Mouse (Mus musculus) testis, adult 2 months (tissue): ENCODE results near the gene Acp2. TPM values are rescaled to one million over a fixed set of nuclear protein-coding genes. Genes with fewer than 3 reads are reported as not detected.
A peak's percentile ranks its signal among the peaks of the same experiment; 100 is the strongest.

Source experiments
- H3K27ac ChIP-seq: fragments of 200-500 bp; 2 replicates; pipeline ENCODE4 v1.5.1; 2012; ENCODE audit warnings: low read depth, low read length; ENCODE audit not compliant: control insufficient read depth, insufficient read depth
- H3K27me3 ChIP-seq: fragments of 200-500 bp; 2 replicates; pipeline ENCODE4 v1.6.1; 2012; ENCODE audit warnings: mild to moderate bottlenecking, low read length, moderate library complexity; ENCODE audit not compliant: control insufficient read depth, insufficient read depth
- H3K36me3 ChIP-seq: fragments of 200-500 bp; 2 replicates; pipeline ENCODE4 v1.6.1; 2012; ENCODE audit warnings: mild to moderate bottlenecking, low read length; ENCODE audit not compliant: control insufficient read depth, insufficient read depth
- H3K4me1 ChIP-seq: fragments of 200-500 bp; 2 replicates; pipeline ENCODE4 v1.6.1; 2012; ENCODE audit warnings: low read length; ENCODE audit not compliant: control insufficient read depth, insufficient read depth
- H3K4me3 ChIP-seq: fragments of 200-500 bp; 2 replicates; pipeline ENCODE4 v1.5.1; 2012; ENCODE audit warnings: low read depth, mild to moderate bottlenecking, low read length, moderate library complexity, mixed read lengths; ENCODE audit not compliant: control insufficient read depth
- CTCF ChIP-seq: fragments of 200-500 bp; IDR thresholded peaks from 2 replicates; pipeline ENCODE4 v1.5.1; 2012; ENCODE audit warnings: low read depth, mild to moderate bottlenecking, inconsistent platforms, low read length, moderate library complexity; ENCODE audit not compliant: control insufficient read depth, insufficient read depth, insufficient replicate concordance
- POLR2A ChIP-seq: fragments of 200-500 bp; IDR thresholded peaks from 2 replicates; pipeline ENCODE4 v1.6.1; 2012; ENCODE audit warnings: low read depth, mild to moderate bottlenecking, inconsistent platforms, low read length, moderate library complexity; ENCODE audit not compliant: control insufficient read depth
- polyA plus RNA-seq: library from polyadenylated mRNA; depleted of rRNA; stranded (reverse); fragments of >200 nt; gene quantifications from 2 replicates; pipeline ENCODE4 v1.2.3, GENCODE M21; 2012; rRNA removed

The Acp2 gene
- 11.9 and 12.0 TPM in 2 replicates for polyA plus RNA-seq

DNA sequence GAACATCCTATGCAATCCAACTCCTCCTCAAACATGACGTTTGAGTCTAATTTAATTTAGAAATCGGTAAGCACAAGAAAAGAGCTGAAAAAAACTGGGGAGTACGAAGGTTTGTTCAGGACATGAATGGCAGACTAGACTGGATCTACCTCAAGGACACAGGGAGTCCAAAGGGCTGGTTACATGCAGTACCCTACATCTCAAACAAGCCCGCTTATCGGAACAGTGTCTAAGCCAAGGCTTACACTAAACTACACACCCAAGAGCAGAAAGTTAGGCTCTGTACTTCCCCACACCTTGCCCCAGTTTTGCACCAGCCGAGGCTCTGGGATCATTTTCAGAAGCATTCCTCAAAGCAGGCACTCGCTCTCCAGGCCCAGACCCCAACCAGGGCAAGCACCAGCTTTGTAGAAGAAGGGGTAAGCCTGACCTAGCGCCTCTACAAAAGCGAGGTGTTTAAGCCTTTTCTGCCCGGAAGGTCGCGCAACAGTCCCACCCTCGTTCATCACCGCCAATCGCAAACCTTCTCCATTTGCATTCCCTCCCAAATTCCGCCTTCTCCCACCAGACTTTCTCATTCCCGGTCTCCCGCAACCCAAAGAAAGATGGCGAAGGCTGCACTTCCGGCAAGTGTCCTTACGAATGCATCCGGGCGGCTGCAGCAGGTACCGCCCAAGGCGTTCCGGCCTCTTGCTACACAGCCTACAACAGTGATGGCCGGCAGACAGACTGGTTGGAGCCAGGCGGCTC, at the start of gene Acp2, which contains the start of gene Nr1h3:
Gene Acp2, plus strand, starts transcription at position 664 of the 750 bp plus-strand sequence.
Gene Nr1h3, minus strand, starts transcription at position 613 of the 750 bp plus-strand sequence.
- no peaks in the 10 kb centered on the region; the same call in 1 of the 2 replicates for H3K36me3 ChIP-seq
- peak within 1 kb of the TSS; percentile 97 for H3K4me3 ChIP-seq
- peaks cover 6% of the 10 kb centered on the region for H3K4me1 ChIP-seq
- TF ChIP-seq CTCF: no peak
- TF ChIP-seq POLR2A: peak; percentile 74
- H3K27me3 ChIP-seq: no peaks in the 10 kb centered on the region
- peak within 1 kb of the TSS; percentile 86 for H3K27ac ChIP-seq

- H3K4me3 ChIP-seq: no peak overlapping the region
- H3K27ac ChIP-seq: no peak overlapping the region
- no peaks in the 10 kb centered on the region for H3K4me1 ChIP-seq
- TF ChIP-seq POLR2A: no peak
- TF ChIP-seq CTCF: no peak
- no peaks in the 10 kb centered on the region for H3K27me3 ChIP-seq
- H3K36me3 ChIP-seq: peaks cover 1% of the 10 kb centered on the region; the same call in 1 of the 2 replicates
Measured at GRCm38 (mm10) chr2:91152885-91153377, 49.8 kb upstream of the Acp2 start.

DNA sequence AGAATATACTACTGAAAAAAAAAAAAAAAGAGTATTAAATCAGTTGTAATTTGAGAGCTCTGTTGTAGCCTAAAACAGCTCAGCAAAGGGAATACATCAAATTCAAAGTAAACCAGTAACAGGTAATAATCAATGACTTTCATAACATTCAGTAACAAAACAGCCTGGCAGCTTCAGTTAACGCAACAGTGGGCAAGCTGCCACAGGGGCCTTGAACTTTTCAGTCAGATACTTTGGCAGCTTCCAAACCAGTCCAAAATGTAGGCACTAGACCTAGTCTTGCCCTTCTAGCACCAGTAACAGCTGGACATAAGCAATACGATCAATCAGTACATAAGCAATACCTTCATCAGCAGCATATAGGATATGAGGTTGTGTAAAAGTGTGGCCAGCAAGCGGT, 48.6 kb upstream of the Acp2 start:
- Histone ChIP-seq H3K36me3 (peaks cover 1% of the 10 kb centered on the region; the same call in 1 of the 2 replicates), H3K4me3 (no peak overlapping the region), H3K4me1 (no peaks in the 10 kb centered on the region), H3K27me3 (no peaks in the 10 kb centered on the region), H3K27ac (no peak overlapping the region)
- TF ChIP-seq CTCF (no peak), POLR2A (no peak)

DNA sequence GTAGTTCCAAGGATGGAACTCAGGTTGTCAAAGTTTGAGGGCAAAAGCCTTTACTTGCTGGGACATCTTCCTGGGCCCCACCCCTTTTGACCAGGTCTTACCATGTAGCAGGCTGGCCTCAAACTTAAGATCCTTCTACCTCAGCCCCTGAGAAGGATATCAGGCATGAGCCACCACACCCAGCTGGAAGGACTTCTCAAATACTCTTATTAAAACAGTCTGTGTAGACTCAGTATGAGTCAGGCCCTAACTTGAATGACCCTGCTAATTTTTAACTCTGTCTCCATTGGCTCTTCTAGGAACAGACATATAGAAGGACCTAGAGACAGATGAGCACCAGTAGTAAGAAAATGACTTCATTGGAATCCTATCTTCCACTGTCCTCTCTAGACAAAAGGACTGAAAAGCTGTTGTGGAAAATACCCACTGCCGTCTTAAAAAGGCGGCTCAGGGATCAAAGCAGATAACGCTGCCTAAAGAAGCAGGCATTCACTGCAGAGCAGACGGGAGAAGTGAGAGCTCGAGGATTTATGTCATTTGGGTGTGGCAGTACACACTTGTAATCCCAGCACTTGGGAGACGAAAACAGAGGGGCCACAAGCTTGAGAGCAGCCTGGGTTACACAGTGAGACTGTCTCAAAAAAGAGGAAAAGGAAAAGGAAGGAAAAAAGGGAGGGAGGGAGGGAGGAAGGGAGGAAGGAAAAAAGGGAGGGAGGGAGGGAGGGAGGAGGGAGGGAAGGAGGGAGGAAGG, 45.5 kb upstream of the Acp2 start:
- no peaks in the 10 kb centered on the region for H3K4me1 ChIP-seq
- no peaks in the 10 kb centered on the region for H3K27me3 ChIP-seq
- H3K36me3 ChIP-seq: peaks cover 1% of the 10 kb centered on the region; the same call in 1 of the 2 replicates
- H3K4me3 ChIP-seq: no peak overlapping the region
- H3K27ac ChIP-seq: no peak overlapping the region
- no peak for TF ChIP-seq CTCF
- TF ChIP-seq POLR2A: no peak

DNA sequence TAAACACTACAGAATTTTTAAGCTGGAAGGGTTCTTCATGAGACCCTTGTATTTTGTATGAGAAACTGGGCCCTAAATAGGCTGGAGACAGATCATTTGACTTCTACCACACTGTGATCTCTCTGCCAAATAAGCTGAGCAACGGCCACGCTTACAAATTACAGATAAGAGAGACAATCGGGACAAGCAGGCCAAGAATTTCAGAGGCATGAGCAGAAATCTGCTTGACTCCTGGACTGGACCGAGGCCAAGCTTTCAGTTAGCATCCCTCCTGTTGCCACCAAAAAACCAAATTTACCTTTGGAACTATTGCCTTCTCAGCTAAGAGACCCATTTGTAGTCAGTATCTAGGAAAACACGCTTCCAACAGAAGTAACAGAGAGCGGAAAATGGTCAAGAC, 42.1 kb upstream of the Acp2 start:
- peaks cover 4% of the 10 kb centered on the region for H3K36me3 ChIP-seq
- no peaks in the 10 kb centered on the region for H3K27me3 ChIP-seq
- no peaks in the 10 kb centered on the region for H3K4me1 ChIP-seq
- H3K27ac ChIP-seq: no peak overlapping the region
- H3K4me3 ChIP-seq: no peak overlapping the region
- TF ChIP-seq CTCF: no peak
- TF ChIP-seq POLR2A: no peak

DNA sequence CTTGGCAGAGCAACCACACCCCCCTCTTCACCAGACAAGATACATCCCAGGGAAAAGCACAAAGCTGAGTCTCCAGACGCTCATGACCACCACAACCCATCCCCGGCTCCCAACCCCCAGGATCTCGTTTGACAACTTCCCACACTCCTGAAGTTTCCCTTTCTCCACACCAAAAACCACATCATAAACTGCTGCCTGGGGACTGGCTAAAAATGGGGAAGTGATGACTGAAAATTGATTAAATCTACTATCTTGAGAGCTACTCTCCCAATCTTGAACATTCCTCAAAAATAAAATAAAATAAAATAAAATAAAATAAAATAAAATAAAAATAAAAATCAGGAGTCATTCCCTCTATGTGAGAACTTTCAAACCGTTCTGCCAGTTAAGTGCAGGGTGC, 39.7 kb upstream of the Acp2 start:
- H3K36me3 ChIP-seq: peaks cover 4% of the 10 kb centered on the region
- no peak for TF ChIP-seq POLR2A
- no peak for TF ChIP-seq CTCF
- H3K4me3 ChIP-seq: no peak overlapping the region
- no peak overlapping the region for H3K27ac ChIP-seq
- no peaks in the 10 kb centered on the region for H3K27me3 ChIP-seq
- H3K4me1 ChIP-seq: no peaks in the 10 kb centered on the region

DNA sequence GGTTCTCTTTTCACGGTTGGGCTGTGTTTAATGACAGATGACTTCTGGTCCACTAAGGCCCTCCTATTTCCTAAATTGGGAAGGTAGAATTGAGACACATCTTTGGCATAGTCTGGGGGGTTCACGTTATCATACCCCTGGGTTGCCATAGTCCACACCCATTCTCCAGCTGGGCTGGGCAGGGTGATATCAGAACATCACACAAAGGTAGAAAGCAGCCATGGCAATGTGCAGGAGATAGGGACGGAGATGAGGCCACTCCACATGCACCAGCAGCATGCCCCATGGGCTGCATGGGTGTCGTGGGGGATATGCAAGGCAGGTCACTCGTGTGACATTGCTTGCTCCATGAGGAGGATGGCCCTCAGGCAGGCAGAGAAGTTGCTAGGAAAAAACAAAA, 39.2 kb upstream of the Acp2 start:
- H3K27ac ChIP-seq: no peak overlapping the region
- no peaks in the 10 kb centered on the region for H3K4me1 ChIP-seq
- peaks cover 4% of the 10 kb centered on the region for H3K36me3 ChIP-seq
- H3K27me3 ChIP-seq: no peaks in the 10 kb centered on the region
- no peak overlapping the region for H3K4me3 ChIP-seq
- no peak for TF ChIP-seq POLR2A
- no peak for TF ChIP-seq CTCF
